Mouse (Mus musculus): ENCODE measurements around the gene Rb1. TPM values are rescaled to one million over a fixed set of nuclear protein-coding genes. Genes with fewer than 3 reads are reported as not detected.

Rb1 gene
- polyA plus RNA-seq, 1 experiment from 2014 or later, result 51.6 TPM

- H3K4me1 ChIP-seq (ENCODE audit: control insufficient read depth, insufficient read depth, low read length), result no peaks in the 10 kb centered on the region
- no peak overlapping the region for H3K9ac ChIP-seq (ENCODE audit: low read length)
- H3K9me3 ChIP-seq (ENCODE audit: control insufficient read depth, low read length), result no peaks in the 10 kb centered on the region
- H3K27me3 ChIP-seq (ENCODE audit: control insufficient read depth, insufficient read depth, low read length), result no peaks in the 10 kb centered on the region
- no peaks in the 10 kb centered on the region for H3K36me3 ChIP-seq (ENCODE audit: control insufficient read depth, insufficient read depth, low read length)
- no peak overlapping the region for H3K4me3 ChIP-seq (ENCODE audit: low read depth, low read length)
- WGBS, result 97% methylated on average over 4 of the region's 4 CpGs
- ATAC-seq (ENCODE audit: insufficient read depth, low FRiP score, low TSS enrichment), result no peak
- H3K4me2 ChIP-seq (ENCODE audit: low read depth), result no peak overlapping the region
- no peak for DNase-seq (ENCODE audit: low spot score)
- H3K27ac ChIP-seq (ENCODE audit: low read depth, low read length), result no peak overlapping the region
Measured at GRCm38 (mm10) chr14:73345614-73346013, 20.0 kb upstream of the Rb1 start.

- Histone ChIP-seq H3K4me1 (ENCODE audit: control insufficient read depth, insufficient read depth, low read length) (0 out of 2 replicates have a peak, but pooled peaks cover under 1% of the 10 kb centered on the region), H3K4me2 (ENCODE audit: low read depth) (no peak overlapping the region), H3K9me3 (ENCODE audit: control insufficient read depth, low read length) (no peaks in the 10 kb centered on the region), H3K27ac (ENCODE audit: low read depth, low read length) (no peak overlapping the region), H3K36me3 (ENCODE audit: control insufficient read depth, insufficient read depth, low read length) (no peaks in the 10 kb centered on the region), H3K4me3 (ENCODE audit: low read depth, low read length) (no peak overlapping the region), H3K27me3 (ENCODE audit: control insufficient read depth, insufficient read depth, low read length) (no peaks in the 10 kb centered on the region), H3K9ac (ENCODE audit: low read length) (no peak overlapping the region)
- DNase-seq (ENCODE audit: low spot score) (no peak), ATAC-seq (ENCODE audit: insufficient read depth, low FRiP score, low TSS enrichment) (no peak)
- 63% methylated on average over 6 of the region's 6 CpGs for WGBS
Measured at GRCm38 (mm10) chr14:73340051-73340755, 14.6 kb upstream of the Rb1 start.

GRCm38 (mm10) chr14:73339615-73340014 is 14.0 kb upstream of the Rb1 start:
- no peak for DNase-seq (ENCODE audit: low spot score)
- WGBS, result 82% methylated on average over 3 of the region's 3 CpGs
- Histone ChIP-seq H3K4me3 (ENCODE audit: low read depth, low read length) (no peak overlapping the region), H3K27ac (ENCODE audit: low read depth, low read length) (no peak overlapping the region), H3K27me3 (ENCODE audit: control insufficient read depth, insufficient read depth, low read length) (no peaks in the 10 kb centered on the region), H3K4me2 (ENCODE audit: low read depth) (no peak overlapping the region), H3K4me1 (ENCODE audit: control insufficient read depth, insufficient read depth, low read length) (peaks cover 4% of the 10 kb centered on the region; the same call in 1 of the 2 replicates), H3K9ac (ENCODE audit: low read length) (no peak overlapping the region), H3K9me3 (ENCODE audit: control insufficient read depth, low read length) (no peaks in the 10 kb centered on the region), H3K36me3 (ENCODE audit: control insufficient read depth, insufficient read depth, low read length) (no peaks in the 10 kb centered on the region)
- no peak for ATAC-seq (ENCODE audit: insufficient read depth, low FRiP score, low TSS enrichment)

GRCm38 (mm10) chr14:73336316-73337080 is 10.9 kb upstream of the Rb1 start:
- Histone ChIP-seq H3K27ac (ENCODE audit: low read depth, low read length) (no peak overlapping the region), H3K27me3 (ENCODE audit: control insufficient read depth, insufficient read depth, low read length) (no peaks in the 10 kb centered on the region), H3K4me3 (ENCODE audit: low read depth, low read length) (no peak overlapping the region), H3K9ac (ENCODE audit: low read length) (no peak overlapping the region), H3K4me1 (ENCODE audit: control insufficient read depth, insufficient read depth, low read length) (peaks cover 4% of the 10 kb centered on the region; the same call in 1 of the 2 replicates), H3K4me2 (ENCODE audit: low read depth) (no peak overlapping the region), H3K36me3 (ENCODE audit: control insufficient read depth, insufficient read depth, low read length) (no peaks in the 10 kb centered on the region), H3K9me3 (ENCODE audit: control insufficient read depth, low read length) (no peaks in the 10 kb centered on the region)
- DNase-seq (ENCODE audit: low spot score) (no peak), ATAC-seq (ENCODE audit: insufficient read depth, low FRiP score, low TSS enrichment) (no peak)
- 86% methylated on average over 6 of the region's 6 CpGs for WGBS

- Histone ChIP-seq H3K27ac (ENCODE audit: low read depth, low read length) (no peak overlapping the region), H3K9me3 (ENCODE audit: control insufficient read depth, low read length) (no peaks in the 10 kb centered on the region), H3K4me2 (ENCODE audit: low read depth) (no peak overlapping the region), H3K9ac (ENCODE audit: low read length) (no peak overlapping the region), H3K27me3 (ENCODE audit: control insufficient read depth, insufficient read depth, low read length) (no peaks in the 10 kb centered on the region), H3K4me3 (ENCODE audit: low read depth, low read length) (no peak overlapping the region), H3K36me3 (ENCODE audit: control insufficient read depth, insufficient read depth, low read length) (no peaks in the 10 kb centered on the region), H3K4me1 (ENCODE audit: control insufficient read depth, insufficient read depth, low read length) (peaks cover 4% of the 10 kb centered on the region; the same call in 1 of the 2 replicates)
- 78% methylated on average over 22 of the region's 22 CpGs for WGBS
- ATAC-seq (ENCODE audit: insufficient read depth, low FRiP score, low TSS enrichment) (no peak), DNase-seq (ENCODE audit: low spot score) (no peak)
Measured at GRCm38 (mm10) chr14:73334926-73335805, 9.5 kb upstream of the Rb1 start.

GRCm38 (mm10) chr14:73333880-73334279 is 8.3 kb upstream of the Rb1 start:
- no peaks in the 10 kb centered on the region for H3K36me3 ChIP-seq (ENCODE audit: control insufficient read depth, insufficient read depth, low read length)
- 95% methylated on average over 3 of the region's 3 CpGs for WGBS
- H3K9ac ChIP-seq (ENCODE audit: low read length), result no peak overlapping the region
- no peaks in the 10 kb centered on the region for H3K27me3 ChIP-seq (ENCODE audit: control insufficient read depth, insufficient read depth, low read length)
- ATAC-seq (ENCODE audit: insufficient read depth, low FRiP score, low TSS enrichment) (no peak), DNase-seq (ENCODE audit: low spot score) (no peak)
- no peak overlapping the region for H3K4me2 ChIP-seq (ENCODE audit: low read depth)
- no peak overlapping the region for H3K4me3 ChIP-seq (ENCODE audit: low read depth, low read length)
- H3K4me1 ChIP-seq (ENCODE audit: control insufficient read depth, insufficient read depth, low read length), result peaks cover 4% of the 10 kb centered on the region; the same call in 1 of the 2 replicates
- H3K9me3 ChIP-seq (ENCODE audit: control insufficient read depth, low read length), result no peaks in the 10 kb centered on the region
- H3K27ac ChIP-seq (ENCODE audit: low read depth, low read length), result no peak overlapping the region

GRCm38 (mm10) chr14:73331386-73331785 is 5.8 kb upstream of the Rb1 start:
- ATAC-seq (ENCODE audit: insufficient read depth, low FRiP score, low TSS enrichment), result no peak
- H3K27me3 ChIP-seq (ENCODE audit: control insufficient read depth, insufficient read depth, low read length), result no peaks in the 10 kb centered on the region
- H3K4me3 ChIP-seq (ENCODE audit: low read depth, low read length), result no peak overlapping the region
- H3K4me2 ChIP-seq (ENCODE audit: low read depth), result no peak overlapping the region
- H3K9ac ChIP-seq (ENCODE audit: low read length), result no peak overlapping the region
- H3K4me1 ChIP-seq (ENCODE audit: control insufficient read depth, insufficient read depth, low read length), result peaks cover 6% of the 10 kb centered on the region; the same call in 1 of the 2 replicates
- no peaks in the 10 kb centered on the region for H3K9me3 ChIP-seq (ENCODE audit: control insufficient read depth, low read length)
- no peak overlapping the region for H3K27ac ChIP-seq (ENCODE audit: low read depth, low read length)
- no peaks in the 10 kb centered on the region for H3K36me3 ChIP-seq (ENCODE audit: control insufficient read depth, insufficient read depth, low read length)
- DNase-seq (ENCODE audit: low spot score), result no peak
- WGBS, result 90% methylated on average over 4 of the region's 4 CpGs

GRCm38 (mm10) chr14:73329871-73330270 is 4.2 kb upstream of the Rb1 start:
- WGBS, result 90% methylated on average over 2 of the region's 2 CpGs
- DNase-seq (ENCODE audit: low spot score) (no peak), ATAC-seq (ENCODE audit: insufficient read depth, low FRiP score, low TSS enrichment) (no peak)
- Histone ChIP-seq H3K4me2 (ENCODE audit: low read depth) (no peak overlapping the region), H3K36me3 (ENCODE audit: control insufficient read depth, insufficient read depth, low read length) (no peaks in the 10 kb centered on the region), H3K27ac (ENCODE audit: low read depth, low read length) (no peak overlapping the region), H3K27me3 (ENCODE audit: control insufficient read depth, insufficient read depth, low read length) (no peaks in the 10 kb centered on the region), H3K4me1 (ENCODE audit: control insufficient read depth, insufficient read depth, low read length) (0 out of 2 replicates have a peak, but pooled peaks cover 3% of the 10 kb centered on the region), H3K9me3 (ENCODE audit: control insufficient read depth, low read length) (no peaks in the 10 kb centered on the region), H3K9ac (ENCODE audit: low read length) (no peak overlapping the region), H3K4me3 (ENCODE audit: low read depth, low read length) (no peak overlapping the region)
